In genomic region chr4:149323730-149324129, GRCm38 (mm10) we compare ENCODE assay signal across 16 mouse cellular contexts. TPM values are rescaled to one million over a fixed set of nuclear protein-coding genes. Genes with fewer than 3 reads are reported as not detected.
A peak's percentile ranks its signal among the peaks of the same experiment; 100 is the strongest.
DNase-seq lines count a peak whose midpoint lies in the region; ATAC-seq and TF ChIP-seq lines count a peak whose summit lies in the region.
"Had no signal": no experiment of that assay in that cellular context is flagged by ENCODE, and none has a peak within 500 bp of the region (broad histone marks: within the 10 kb centered on the region; RNA-seq: fewer than 3 reads in every experiment).

No protein-coding gene starts in this region.

- DNase-seq in gastrocnemius, adult 2 months = peak; percentile 87
- DNase-seq in gastrocnemius, postnatal 4 days (ENCODE audit: low spot score in 2 of 2) = no peak
- DNase-seq in gastrocnemius, postnatal 14 days = peak; percentile 31
- peak; percentile 64 to 67 for DNase-seq in heart, postnatal 14 days
- no peak for DNase-seq in left cerebral cortex, postnatal 14 days (ENCODE audit: low spot score in 2 of 2)
- no peak for DNase-seq in cerebellum, postnatal 14 days
- DNase-seq: adrenal gland, adult 2 months; cerebellum, postnatal 25 days; kidney, postnatal 4 days had no signal

- peaks cover 19% of the 10 kb centered on the region for H3K4me1 ChIP-seq in heart, embryonic 11.5 days (ENCODE audit: control insufficient read depth, insufficient read depth, low read length)
- H3K4me1 ChIP-seq: neural tube, embryonic 12.5 days had no signal

- intact Hi-C loops in gastrocnemius, adult 2 months (cut with DNase I) = no loop called here
- intact Hi-C loops in gastrocnemius, postnatal 14 days (cut with DNase I; ENCODE audit: low total_unique reads) = no loop called here
- intact Hi-C loops in heart, postnatal 14 days (cut with DNase I) = no loop called here
- intact Hi-C loops in left cerebral cortex, postnatal 14 days (cut with DNase I) = no loop called here

- H3K4me2 ChIP-seq in heart, embryonic 11.5 days = peak overlapping the region; percentile 29
- H3K4me2 ChIP-seq: forebrain, embryonic 12.5 days; lung, embryonic 15.5 days; neural tube, embryonic 12.5 days had no signal

- no peaks in the 10 kb centered on the region for H3K27me3 ChIP-seq in heart, embryonic 11.5 days (ENCODE audit: control insufficient read depth, insufficient read depth, low read length)
- H3K27me3 ChIP-seq: CH12.LX; forebrain, embryonic 12.5 days; lung, embryonic 15.5 days; neural tube, embryonic 12.5 days had no signal

- peak overlapping the region; percentile 89 for H3K27ac ChIP-seq in gastrocnemius, adult 2 months
- peak overlapping the region; percentile 66 for H3K27ac ChIP-seq in heart, embryonic 11.5 days (ENCODE audit: low read depth, low read length)
- H3K27ac ChIP-seq: forebrain, embryonic 12.5 days; lung, embryonic 15.5 days; neural tube, embryonic 12.5 days had no signal

- no peak for TF ChIP-seq CTCF in gastrocnemius, adult 2 months (IDR thresholded peaks at IDR 0.05)

- no peak overlapping the region for H3K4me3 ChIP-seq in gastrocnemius, adult 2 months
- no peak overlapping the region for H3K4me3 ChIP-seq in heart, embryonic 11.5 days (ENCODE audit: low read depth, low read length)
- H3K4me3 ChIP-seq: forebrain, embryonic 12.5 days; lung, embryonic 15.5 days; neural tube, embryonic 12.5 days had no signal

- H3K9me3 ChIP-seq in heart, embryonic 11.5 days (replicated peaks; ENCODE audit: control insufficient read depth, low read length) = no peaks in the 10 kb centered on the region
- H3K9me3 ChIP-seq: forebrain, embryonic 12.5 days; lung, embryonic 15.5 days; neural tube, embryonic 12.5 days had no signal

- H3K36me3 ChIP-seq in heart, embryonic 11.5 days (ENCODE audit: control insufficient read depth, insufficient read depth, low read length) = no peaks in the 10 kb centered on the region

- ATAC-seq in heart, embryonic 11.5 days (replicated peaks; ENCODE audit: insufficient number of reproducible peaks, low FRiP score, low TSS enrichment) = 0 out of 2 replicates have a peak, but pooled peaks have one; percentile 4
- no peak for ATAC-seq in megakaryocyte progenitor cell, adult 5-6 weeks (replicated peaks; ENCODE audit: poor library complexity)
- ATAC-seq: midbrain, embryonic 16.5 days had no signal

- WGBS in heart, embryonic 11.5 days (ENCODE audit: insufficient replicate concordance) = 47% methylated on average over 16 of the region's 16 CpGs

- H3K9ac ChIP-seq in heart, embryonic 11.5 days (ENCODE audit: low read depth, low read length) = no peak overlapping the region
- H3K9ac ChIP-seq: forebrain, embryonic 12.5 days; lung, embryonic 15.5 days; neural tube, embryonic 12.5 days had no signal

RNA-seq across cellular contexts. Expression of gene Kif1b, which starts 16.2 kb away (rescaled TPM):
- 100 to 1,000 TPM; 256 to 358 TPM for total RNA-seq in gastrocnemius, adult 2 months (2021)
- 100 to 1,000 TPM; 266 to 283 TPM for total RNA-seq in gastrocnemius, postnatal 4 days (2021)
- 100 to 1,000 TPM; 221 to 265 TPM for total RNA-seq in gastrocnemius, postnatal 14 days (2021)
- polyA plus RNA-seq in heart, embryonic 11.5 days (2014; fragmentation: Nextera tagmentation; extraction: Ambion mirVana) = 47.8 and 49.6 TPM in 2 replicates
- 100 to 1,000 TPM; 134 to 138 TPM for total RNA-seq in heart, postnatal 14 days (2021)
- total RNA-seq in left cerebral cortex, postnatal 14 days (2021) = 100 to 1,000 TPM; 412 to 453 TPM
- total RNA-seq in megakaryocyte progenitor cell, adult 5-6 weeks (2015) = 18.6 and 21.5 TPM in 2 replicates
- total RNA-seq in megakaryocyte progenitor cell, adult 5-6 weeks (2017) = 25.9 and 28.4 TPM in 2 replicates

Comparison
In these comparisons a context has a peak if more than half of its experiments do, and no peak if none do; other contexts are left out.
1. DNase-seq: peak in gastrocnemius, adult 2 months (single experiment), gastrocnemius, postnatal 14 days (single experiment) and heart, postnatal 14 days (2 of 2); none in gastrocnemius, postnatal 4 days (0 of 2), left cerebral cortex, postnatal 14 days (0 of 2) and cerebellum, postnatal 14 days (0 of 2).
2. RNA of gene Kif1b, which starts 16.2 kb away (total RNA-seq): 412 to 453 TPM in left cerebral cortex, postnatal 14 days, 256 to 358 TPM in gastrocnemius, adult 2 months, 266 to 283 TPM in gastrocnemius, postnatal 4 days, 221 to 265 TPM in gastrocnemius, postnatal 14 days and 134 to 138 TPM in heart, postnatal 14 days; 18.6 to 28.4 TPM in megakaryocyte progenitor cell, adult 5-6 weeks; every median in the first group is over 4 times any median in the second.